Mouse (Mus musculus): ENCODE results near the gene Aurkaip1. TPM values are rescaled to one million over a fixed set of nuclear protein-coding genes. Genes with fewer than 3 reads are reported as not detected.

The Aurkaip1 gene
- total RNA-seq, 2 experiments from 2014 or later: 102 to 105 TPM

DNA sequence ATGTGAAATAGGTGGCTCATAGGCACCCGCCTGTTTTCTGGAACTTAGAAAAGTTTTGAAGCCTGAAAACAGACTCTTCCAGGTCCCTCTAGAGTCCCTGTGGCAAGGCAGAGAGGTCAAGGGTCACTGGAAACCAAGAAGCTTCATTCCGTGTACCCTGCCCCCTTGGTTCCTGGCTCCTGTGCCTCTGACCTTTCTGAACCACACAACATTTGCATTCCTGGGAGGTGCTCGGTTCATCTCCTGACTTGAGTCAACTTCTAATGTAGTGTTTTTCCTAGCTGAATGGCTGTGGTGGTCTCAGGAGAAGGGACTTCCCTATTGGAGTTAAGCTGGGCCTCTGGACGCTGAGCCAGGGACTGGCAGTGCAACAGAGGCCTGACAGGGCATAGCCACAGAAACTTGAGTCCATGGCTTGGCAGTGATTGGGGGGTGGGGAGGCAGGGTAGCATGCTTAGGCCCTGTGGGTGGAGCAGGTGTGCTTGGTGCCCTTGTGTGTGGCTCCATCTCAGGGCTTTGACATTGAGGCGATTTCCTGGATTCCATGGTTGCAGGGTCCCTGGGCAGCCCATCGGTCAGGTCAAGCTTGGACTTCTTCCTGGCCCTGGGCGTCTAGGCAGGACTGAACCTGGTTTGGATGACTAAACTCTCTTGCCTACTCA is 17.5 kb downstream of the Aurkaip1 start:
- H3K4me3 ChIP-seq: peak overlapping the region; percentile 91
- no peak overlapping the region for H3K27ac ChIP-seq
- TF ChIP-seq CTCF (conservative IDR thresholded peaks at IDR 0.05): no peak
- DNase-seq (ENCODE audit: low spot score in 2 of 2): no peak

DNA sequence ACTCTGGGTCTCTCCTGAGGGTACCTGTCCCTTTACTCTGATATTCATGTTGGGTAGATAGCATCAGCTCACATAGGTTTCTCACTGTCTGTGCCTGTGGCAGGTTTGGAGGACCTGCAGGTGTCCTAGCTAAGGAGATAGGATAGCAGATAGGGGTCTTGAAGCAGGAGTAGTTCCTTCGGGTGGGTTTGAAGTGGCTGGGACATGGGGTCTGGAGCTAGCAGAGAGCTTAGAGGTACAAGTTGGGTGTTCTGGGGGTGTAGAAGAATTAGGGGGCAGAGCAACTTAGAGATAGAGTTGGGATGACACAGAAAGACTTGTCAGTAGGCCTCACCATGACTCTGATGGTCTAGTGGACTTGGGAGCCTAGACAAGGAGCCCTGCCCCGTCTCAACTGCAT is 18.3 kb downstream of the Aurkaip1 start:
- Histone ChIP-seq H3K27ac (no peak overlapping the region), H3K4me3 (no peak overlapping the region)
- TF ChIP-seq CTCF (conservative IDR thresholded peaks at IDR 0.05): no peak
- DNase-seq (ENCODE audit: low spot score in 2 of 2): no peak

DNA sequence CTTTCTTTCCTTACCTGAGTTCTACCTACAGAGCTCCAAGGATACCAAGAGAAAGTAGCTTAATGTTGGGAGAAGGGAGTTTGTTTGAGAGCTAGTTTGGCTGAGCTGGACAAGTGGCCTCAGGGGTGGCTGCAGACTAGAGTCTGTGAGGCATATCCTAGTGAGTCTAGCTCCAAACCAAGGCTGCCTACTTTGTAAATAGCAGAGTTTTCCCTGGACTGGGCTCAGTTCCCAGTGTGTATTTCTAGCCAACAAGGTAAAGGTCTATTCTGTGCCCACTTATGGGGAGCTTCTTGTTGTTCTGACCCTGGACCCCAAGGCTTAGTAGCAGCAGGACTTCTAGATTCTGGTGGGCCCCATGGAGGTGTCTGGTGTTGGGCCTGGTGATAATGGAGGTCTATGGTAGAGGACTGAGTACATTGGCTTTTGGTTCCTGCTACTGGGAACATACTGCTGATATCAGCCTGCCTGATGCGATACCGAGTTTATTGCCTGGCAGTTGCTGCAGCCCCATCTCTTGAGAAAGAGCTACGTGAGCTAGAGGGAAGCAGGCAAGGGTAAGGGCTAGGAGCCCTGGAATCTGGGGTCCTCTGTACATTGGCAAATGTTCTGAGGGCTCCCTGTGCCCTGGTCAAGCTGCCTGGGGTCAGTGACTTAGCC is 18.9 kb downstream of the Aurkaip1 start:
- no peak for TF ChIP-seq CTCF (conservative IDR thresholded peaks at IDR 0.05)
- no peak for DNase-seq (ENCODE audit: low spot score in 2 of 2)
- Histone ChIP-seq H3K4me3 (no peak overlapping the region), H3K27ac (no peak overlapping the region)

DNA sequence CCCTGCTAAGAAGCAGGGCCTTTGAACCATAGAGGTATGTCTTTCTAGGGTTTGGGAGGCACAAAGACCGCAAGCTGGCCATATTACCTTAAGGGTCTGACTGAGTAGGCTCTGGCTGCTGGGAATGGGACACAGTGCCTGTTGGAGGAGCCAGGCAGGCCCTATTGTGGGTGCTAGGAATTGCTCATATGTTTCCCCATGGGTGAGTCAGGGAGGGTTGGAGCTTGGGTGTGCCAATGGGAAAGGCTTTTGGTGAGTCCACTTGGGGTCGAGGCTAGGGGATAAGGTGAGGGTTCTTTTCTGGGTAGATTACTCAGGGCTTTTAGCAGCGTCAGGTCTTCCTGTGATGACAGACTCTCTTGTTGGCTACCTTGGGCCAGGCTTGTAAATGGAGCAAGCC is 20.3 kb downstream of the Aurkaip1 start:
- no peak overlapping the region for H3K27ac ChIP-seq
- TF ChIP-seq CTCF (conservative IDR thresholded peaks at IDR 0.05): no peak
- DNase-seq (ENCODE audit: low spot score in 2 of 2): no peak
- no peak overlapping the region for H3K4me3 ChIP-seq

DNA sequence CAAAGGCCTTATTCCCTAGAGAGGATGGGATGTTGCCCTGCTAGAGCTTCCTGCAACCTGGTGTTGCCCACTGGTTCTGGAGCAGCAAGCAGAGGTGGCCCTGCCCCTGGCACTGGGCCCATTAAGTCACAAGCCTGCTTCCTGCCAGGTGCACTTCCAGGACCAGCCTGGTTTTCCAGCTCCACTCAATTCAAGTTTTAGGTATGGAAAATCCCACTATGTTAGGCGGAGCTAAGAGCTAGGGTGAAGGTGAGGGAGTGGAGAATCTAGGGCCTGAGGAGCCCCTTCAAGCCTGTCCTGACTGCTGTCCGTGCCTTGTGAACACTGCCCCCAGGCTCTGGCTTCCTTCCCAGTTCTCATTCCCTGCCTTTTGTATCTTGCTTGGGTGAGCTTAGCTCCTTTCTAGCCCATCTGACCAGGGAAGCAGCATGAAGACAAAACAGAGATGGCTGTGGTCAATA is 20.9 kb downstream of the Aurkaip1 start:
- no peak for DNase-seq (ENCODE audit: low spot score in 2 of 2)
- H3K4me3 ChIP-seq: no peak overlapping the region
- no peak overlapping the region for H3K27ac ChIP-seq
- no peak for TF ChIP-seq CTCF (conservative IDR thresholded peaks at IDR 0.05)

DNA sequence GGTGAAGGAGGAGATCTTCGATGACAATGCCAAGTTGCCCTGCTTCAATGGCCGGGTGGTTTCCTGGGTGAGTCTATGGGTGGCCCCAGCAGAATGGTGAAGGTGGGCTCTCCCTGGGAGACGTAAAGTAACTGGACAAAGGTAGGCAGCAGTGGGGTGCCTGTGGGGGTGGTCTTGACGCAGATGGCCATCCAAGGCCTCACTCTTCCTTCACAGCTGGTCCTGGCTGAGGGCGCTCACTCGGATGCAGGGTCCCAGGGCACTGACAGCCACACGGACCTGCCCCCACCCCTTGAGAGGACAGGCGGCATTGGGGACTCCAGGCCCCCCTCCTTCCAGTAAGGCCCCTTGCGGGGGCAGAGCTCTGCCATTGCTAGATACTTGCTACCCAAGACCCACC is 22.3 kb downstream of the Aurkaip1 start:
- no peak for DNase-seq (ENCODE audit: low spot score in 2 of 2)
- TF ChIP-seq CTCF (conservative IDR thresholded peaks at IDR 0.05): no peak
- Histone ChIP-seq H3K4me3 (no peak overlapping the region), H3K27ac (no peak overlapping the region)

DNA sequence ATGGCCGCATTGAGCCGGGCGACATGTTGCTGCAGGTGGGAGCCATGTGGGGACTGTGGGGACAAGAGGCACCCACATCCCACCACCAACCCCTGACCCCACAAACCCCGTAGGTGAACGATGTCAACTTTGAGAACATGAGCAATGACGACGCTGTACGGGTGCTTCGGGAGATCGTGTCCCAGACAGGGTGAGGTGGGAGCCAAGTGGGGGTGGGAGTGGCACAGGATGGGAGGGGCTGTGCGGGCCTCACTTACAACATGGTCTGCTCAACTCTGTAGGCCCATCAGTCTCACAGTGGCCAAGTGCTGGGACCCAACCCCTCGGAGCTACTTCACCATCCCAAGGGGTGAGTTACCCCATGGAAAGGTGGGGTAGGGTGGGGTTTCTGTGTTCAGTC is 23.9 kb downstream of the Aurkaip1 start:
- DNase-seq (ENCODE audit: low spot score in 2 of 2): no peak
- Histone ChIP-seq H3K4me3 (no peak overlapping the region), H3K27ac (no peak overlapping the region)
- no peak for TF ChIP-seq CTCF (conservative IDR thresholded peaks at IDR 0.05)

DNA sequence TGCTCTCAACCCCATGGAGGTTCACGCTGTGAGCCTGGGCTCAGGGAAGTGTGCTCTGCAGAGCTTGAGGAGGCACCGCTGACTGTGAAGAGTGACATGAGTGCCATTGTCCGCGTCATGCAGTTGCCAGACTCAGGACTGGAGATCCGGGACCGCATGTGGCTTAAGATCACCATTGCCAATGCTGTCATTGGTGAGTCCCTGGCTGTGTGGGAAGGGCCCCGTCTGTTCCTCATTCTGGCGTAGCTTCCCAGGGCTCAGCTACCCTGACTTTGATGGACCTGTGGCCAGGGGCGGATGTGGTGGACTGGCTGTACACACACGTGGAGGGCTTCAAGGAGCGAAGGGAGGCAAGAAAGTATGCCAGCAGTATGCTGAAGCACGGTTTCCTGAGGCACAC is 25.0 kb downstream of the Aurkaip1 start:
- no peak overlapping the region for H3K4me3 ChIP-seq
- DNase-seq (ENCODE audit: low spot score in 2 of 2): no peak
- no peak for TF ChIP-seq CTCF (conservative IDR thresholded peaks at IDR 0.05)

DNA sequence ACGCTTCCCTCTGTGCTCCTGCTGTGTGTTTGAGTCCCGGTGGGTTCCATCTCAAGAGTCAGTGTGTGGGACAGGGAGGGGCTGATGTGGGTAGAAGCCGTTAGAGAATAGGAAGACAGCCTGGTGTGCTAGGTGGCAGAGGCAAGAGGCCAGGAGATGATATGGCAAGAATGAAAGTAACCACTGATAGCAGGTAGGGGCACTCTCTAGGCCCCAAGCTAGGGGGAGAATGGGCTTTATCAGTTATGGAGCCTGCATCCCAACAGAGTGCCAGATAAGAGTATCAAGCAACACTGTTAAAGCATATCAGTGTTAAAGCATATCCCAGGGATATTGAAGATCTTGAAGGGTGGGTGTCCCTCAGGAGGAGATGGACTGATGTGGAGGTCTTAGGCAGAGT is 25.8 kb downstream of the Aurkaip1 start:
- Histone ChIP-seq H3K4me3 (no peak overlapping the region), H3K27ac (no peak overlapping the region)
- no peak for DNase-seq (ENCODE audit: low spot score in 2 of 2)
- TF ChIP-seq CTCF (conservative IDR thresholded peaks at IDR 0.05): no peak

More for the DNA sequence above, 25.0 kb downstream of the Aurkaip1 start:
- no peak overlapping the region for H3K27ac ChIP-seq

DNA sequence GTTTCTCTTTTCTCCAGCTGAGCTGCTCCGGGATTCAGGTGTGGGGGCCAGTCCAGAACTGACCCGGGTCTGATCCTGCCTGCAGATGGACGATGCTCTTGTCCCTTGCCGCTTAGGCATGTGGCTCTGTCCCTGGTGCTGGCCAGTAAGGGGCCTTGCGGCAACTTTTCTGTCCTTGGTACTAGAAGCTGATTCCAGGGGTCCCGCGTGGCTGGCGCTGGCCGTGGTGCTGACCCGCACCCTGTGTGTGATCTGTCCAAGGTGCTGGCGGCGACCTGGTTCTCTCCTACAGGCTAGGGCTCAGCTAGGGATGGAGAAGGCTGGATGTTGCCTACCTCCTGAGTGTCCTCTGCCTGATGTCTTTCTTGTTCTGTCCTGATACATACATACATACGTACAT is 28.2 kb downstream of the Aurkaip1 start:
- no peak overlapping the region for H3K27ac ChIP-seq
- no peak for DNase-seq (ENCODE audit: low spot score in 2 of 2)
- no peak for TF ChIP-seq CTCF (conservative IDR thresholded peaks at IDR 0.05)
- H3K4me3 ChIP-seq: no peak overlapping the region

DNA sequence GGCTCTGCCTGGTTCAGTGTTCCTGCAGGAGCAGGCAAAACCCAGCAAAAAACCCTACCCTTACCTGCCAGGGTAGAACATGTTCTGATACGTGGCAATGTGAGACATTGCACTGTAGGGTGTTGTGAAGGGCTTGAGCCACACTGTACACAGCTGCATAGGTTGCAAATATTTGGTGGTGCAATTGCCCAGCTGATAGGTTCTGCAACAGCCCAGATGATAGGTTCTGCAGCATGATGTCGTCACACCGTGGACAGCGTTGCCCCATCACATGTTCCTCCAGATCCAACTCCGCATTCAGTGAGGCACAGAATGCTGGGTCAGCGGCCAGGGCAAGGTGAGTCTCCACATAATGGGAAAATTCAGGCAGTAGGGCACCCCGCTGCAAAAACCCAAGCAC is 30.7 kb downstream of the Aurkaip1 start:
- no peak for TF ChIP-seq CTCF (conservative IDR thresholded peaks at IDR 0.05)
- H3K27ac ChIP-seq: no peak overlapping the region
- H3K4me3 ChIP-seq: no peak overlapping the region
- DNase-seq (ENCODE audit: low spot score in 2 of 2): no peak

DNA sequence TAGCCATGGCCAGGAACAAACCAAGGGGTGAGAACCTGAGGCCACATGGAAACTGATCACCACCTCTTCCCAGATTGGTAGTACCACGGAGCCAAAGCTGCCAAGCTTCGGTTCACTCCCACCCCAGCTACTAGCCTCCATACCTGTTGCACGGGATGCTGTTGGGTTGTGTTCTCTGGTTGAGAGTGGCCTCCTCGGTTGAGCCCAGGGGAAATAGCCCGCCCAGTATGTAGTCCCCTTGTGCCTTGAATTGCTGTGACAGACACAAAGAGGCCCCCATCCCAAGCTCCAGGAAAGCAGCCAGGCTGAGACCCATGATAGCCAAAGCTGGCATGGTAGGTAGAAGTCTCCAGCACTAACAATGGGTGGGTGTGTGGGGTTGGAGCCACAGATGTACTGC is 31.9 kb downstream of the Aurkaip1 start, which contains the start of gene Tas1r3:
Gene Tas1r3, minus strand, starts transcription at position 362 of the 400 bp plus-strand sequence.
- no peak for DNase-seq (ENCODE audit: low spot score in 2 of 2)
- TF ChIP-seq CTCF (conservative IDR thresholded peaks at IDR 0.05): no peak

DNA sequence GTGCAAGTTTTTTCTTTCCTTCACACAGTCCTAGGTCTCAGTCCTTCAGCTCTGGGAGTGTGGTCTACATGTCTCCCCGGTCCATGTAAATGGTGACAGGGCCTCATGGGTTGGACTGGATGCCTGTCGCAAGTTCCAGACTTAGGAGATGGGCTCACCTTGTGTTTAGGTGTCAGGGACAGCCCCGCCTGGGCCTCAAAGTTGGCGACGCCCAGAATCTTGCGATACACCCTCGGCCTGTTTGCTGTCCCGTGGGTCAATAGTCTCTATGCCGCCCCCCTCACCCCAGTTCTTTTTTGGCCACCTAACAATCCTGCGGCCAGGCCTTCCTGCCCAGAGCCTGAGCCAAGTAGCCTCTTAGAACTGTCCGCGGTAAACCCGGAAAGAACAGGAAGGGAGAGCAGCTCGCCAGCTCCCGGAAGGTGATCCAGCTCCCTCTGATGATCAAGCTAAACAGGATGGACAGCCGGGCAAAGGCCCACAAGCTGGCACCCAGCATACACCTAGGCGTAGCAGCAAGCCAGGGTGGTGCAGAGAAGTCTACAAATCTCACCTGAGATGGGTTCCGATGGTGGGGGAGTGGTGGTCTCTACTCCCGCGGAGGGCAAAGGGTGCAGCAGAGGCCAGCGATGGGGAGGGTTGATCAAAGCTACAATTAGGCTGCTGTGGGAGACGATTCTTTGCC is 37.7 kb downstream of the Aurkaip1 start:
- H3K27ac ChIP-seq: peak overlapping the region; percentile 84
- TF ChIP-seq CTCF (conservative IDR thresholded peaks at IDR 0.05): no peak
- peak overlapping the region; percentile 74 for H3K4me3 ChIP-seq
- DNase-seq (ENCODE audit: low spot score in 2 of 2): no peak

More for the DNA sequence above, 31.9 kb downstream of the Aurkaip1 start, which contains the start of gene Tas1r3:
- no peak within 1 kb of the TSS for H3K27ac ChIP-seq
- no peak within 1 kb of the TSS for H3K4me3 ChIP-seq

Data from layer of hippocampus, adult 2 months (tissue).